Mouse (Mus musculus) myocyte (in vitro differentiated cells): ENCODE measurements around the gene Eif3i. TPM values are rescaled to one million over a fixed set of nuclear protein-coding genes. Genes with fewer than 3 reads are reported as not detected.

ENCODE experiments used
- H3K27me3 ChIP-seq: one replicate; pipeline ENCODE4 v1.6.1; 2011; ENCODE audit not compliant: control insufficient read depth, insufficient read depth, insufficient read length
- H3K36me3 ChIP-seq: one replicate; pipeline ENCODE4 v1.6.1; 2011; ENCODE audit not compliant: control insufficient read depth, insufficient read depth
- H3K4me2 ChIP-seq: one replicate; pipeline ENCODE4 v1.6.1; 2011; ENCODE audit warnings: low read depth, control low read depth
- H3K4me3 ChIP-seq: one replicate; pipeline ENCODE4 v1.5.1; 2011; ENCODE audit warnings: mild to moderate bottlenecking, control low read depth, moderate library complexity
- H3K79me2 ChIP-seq: one replicate; pipeline ENCODE4 v1.6.1; 2011; ENCODE audit not compliant: control insufficient read depth, insufficient read depth
- H3ac ChIP-seq: one replicate; pipeline ENCODE4 v1.6.1; 2011; ENCODE audit not compliant: control insufficient read depth, insufficient read length
- CEBPB ChIP-seq: IDR thresholded peaks from 2 replicates; pipeline ENCODE4 v1.6.1; 2011; ENCODE audit warnings: mild to moderate bottlenecking, moderate library complexity; ENCODE audit not compliant: poor library complexity, insufficient read depth, severe bottlenecking
- E2F4 ChIP-seq: IDR thresholded peaks from one replicate; pipeline ENCODE4 v1.6.1; 2011; ENCODE audit warnings: mild to moderate bottlenecking, control low read depth, moderate library complexity; ENCODE audit not compliant: insufficient read depth
- MAX ChIP-seq: IDR thresholded peaks from one replicate; pipeline ENCODE4 v1.6.1; 2011; ENCODE audit warnings: low read depth, mild to moderate bottlenecking, control low read depth
- MYOD1 ChIP-seq, 3 experiments: IDR thresholded peaks; one replicate each; pipeline ENCODE4 v1.6.1; 2011; ENCODE audit warnings: control low read depth in 2 of 3, low read depth in 2 of 3, mild to moderate bottlenecking in 2 of 3, moderate library complexity in 1 of 3; ENCODE audit not compliant: insufficient read length in 2 of 3, control insufficient read depth in 1 of 3
- MYOG ChIP-seq, 3 experiments: IDR thresholded peaks; one replicate each; pipeline ENCODE4 v1.6.1; 2011; ENCODE audit warnings: control low read depth in 2 of 3, low read depth in 2 of 3, mild to moderate bottlenecking in 2 of 3; ENCODE audit not compliant: insufficient read length in 2 of 3, control insufficient read depth in 1 of 3, insufficient read depth in 1 of 3
- POLR2A ChIP-seq: IDR thresholded peaks from one replicate; pipeline ENCODE4 v1.6.1; 2011; ENCODE audit warnings: low read depth, mild to moderate bottlenecking, control low read depth, moderate library complexity; ENCODE audit not compliant: insufficient read length
- POLR2AphosphoS2 ChIP-seq: IDR thresholded peaks from one replicate; pipeline ENCODE4 v1.6.1; 2011; ENCODE audit warnings: low read depth, control low read depth; ENCODE audit not compliant: insufficient read length
- REST ChIP-seq: IDR thresholded peaks from one replicate; pipeline ENCODE4 v1.6.1; 2011; ENCODE audit warnings: mild to moderate bottlenecking, control low read depth, moderate library complexity; ENCODE audit not compliant: insufficient read depth, insufficient read length
- SRF ChIP-seq: IDR thresholded peaks from one replicate; pipeline ENCODE4 v1.6.1; 2011; ENCODE audit warnings: low read depth; ENCODE audit not compliant: control insufficient read depth, insufficient read length
- TCF12 ChIP-seq: IDR thresholded peaks from one replicate; pipeline ENCODE4 v1.6.1; 2011; ENCODE audit warnings: mild to moderate bottlenecking, control low read depth; ENCODE audit not compliant: poor library complexity, insufficient read depth, severe bottlenecking
- TCF3 ChIP-seq: IDR thresholded peaks from one replicate; pipeline ENCODE4 v1.6.1; 2011; ENCODE audit warnings: low read depth, control low read depth; ENCODE audit not compliant: insufficient read length
- USF1 ChIP-seq: IDR thresholded peaks from one replicate; pipeline ENCODE4 v1.6.1; 2011; ENCODE audit warnings: low read depth, mild to moderate bottlenecking, control low read depth, moderate library complexity
- polyA plus RNA-seq: library from polyadenylated mRNA; unstranded; fragments of >200 nt; fragmentation: generic; extraction: Trizol; gene quantifications from one replicate; pipeline ENCODE4 v1.2.1, GENCODE M21; 2012; ENCODE audit warnings: missing spikeins

Eif3i gene
- polyA plus RNA-seq, 1 experiment = 358 TPM

- H3K36me3 ChIP-seq = no peaks in the 10 kb centered on the region
- H3K4me3 ChIP-seq = peak within 1 kb of the TSS; percentile 83
- peak within 1 kb of the TSS; percentile 92 for H3K4me2 ChIP-seq
- TF ChIP-seq TCF3 (no peak), MAX (no peak), USF1 (no peak), REST (peak; percentile 21), TCF12 (no peak), SRF (peak; percentile 54), MYOD1 (IDR thresholded peaks at IDR 0.05; ENCODE audit: control insufficient read depth in 1 of 3, insufficient read length in 2 of 3, low read depth in 2 of 3) (peak; percentile 50 to 85 (median 75)), POLR2A (peak; percentile 98), POLR2AphosphoS2 (peak; percentile 99)
- H3K27me3 ChIP-seq = no peaks in the 10 kb centered on the region
- peaks cover 5% of the 10 kb centered on the region for H3K79me2 ChIP-seq
- H3ac ChIP-seq = peak within 1 kb of the TSS; percentile 46
Observed at GRCm38 (mm10) chr4:129618786-129619691, 18.6 kb upstream of the Eif3i start, which contains the start of gene Iqcc. TSS of gene Iqcc (minus strand) at chr4:129619099.

- H3ac ChIP-seq = peak overlapping the region; percentile 46
- H3K79me2 ChIP-seq = peaks cover 5% of the 10 kb centered on the region
- TF ChIP-seq SRF (no peak), MYOG (IDR thresholded peaks at IDR 0.05; ENCODE audit: control insufficient read depth in 1 of 3, insufficient read depth in 1 of 3, insufficient read length in 2 of 3, low read depth in 2 of 3) (no peak), REST (no peak), TCF3 (no peak), CEBPB (no peak), POLR2A (no peak), USF1 (no peak), MAX (no peak), TCF12 (no peak), POLR2AphosphoS2 (no peak), MYOD1 (IDR thresholded peaks at IDR 0.05; ENCODE audit: control insufficient read depth in 1 of 3, insufficient read length in 2 of 3, low read depth in 2 of 3) (no peak), E2F4 (no peak)
Observed at GRCm38 (mm10) chr4:129618031-129618430, 17.6 kb upstream of the Eif3i start.

GRCm38 (mm10) chr4:129617121-129617641 lies 16.7 kb upstream of the Eif3i start:
- Histone ChIP-seq H3K4me2 (peak overlapping the region; percentile 92), H3K79me2 (peaks cover 5% of the 10 kb centered on the region), H3K4me3 (peak overlapping the region; percentile 83), H3ac (no peak overlapping the region), H3K36me3 (no peaks in the 10 kb centered on the region), H3K27me3 (no peaks in the 10 kb centered on the region)
- TF ChIP-seq POLR2A (peak; percentile 36), SRF (no peak), REST (no peak), TCF12 (no peak), USF1 (no peak), CEBPB (no peak), POLR2AphosphoS2 (peak; percentile 10), E2F4 (no peak), MYOG (IDR thresholded peaks at IDR 0.05; ENCODE audit: control insufficient read depth in 1 of 3, insufficient read depth in 1 of 3, insufficient read length in 2 of 3, low read depth in 2 of 3) (no peak)

More at GRCm38 (mm10) chr4:129618031-129618430, 17.6 kb upstream of the Eif3i start:
- Histone ChIP-seq H3K27me3 (no peaks in the 10 kb centered on the region), H3K4me3 (peak overlapping the region; percentile 83), H3K4me2 (peak overlapping the region; percentile 92), H3K36me3 (no peaks in the 10 kb centered on the region)

GRCm38 (mm10) chr4:129616631-129617030 lies 16.2 kb upstream of the Eif3i start:
- H3K36me3 ChIP-seq = no peaks in the 10 kb centered on the region

More at GRCm38 (mm10) chr4:129616631-129617030, 16.2 kb upstream of the Eif3i start:
- no peaks in the 10 kb centered on the region for H3K27me3 ChIP-seq
- TF ChIP-seq SRF = no peak
- no peak for TF ChIP-seq MYOG (IDR thresholded peaks at IDR 0.05; ENCODE audit: control insufficient read depth in 1 of 3, insufficient read depth in 1 of 3, insufficient read length in 2 of 3, low read depth in 2 of 3)
- no peak for TF ChIP-seq USF1
- no peak for TF ChIP-seq POLR2A
- TF ChIP-seq TCF3 = no peak
- no peak for TF ChIP-seq MAX
- H3K79me2 ChIP-seq = peaks cover 5% of the 10 kb centered on the region
- no peak overlapping the region for H3K4me3 ChIP-seq
- H3K4me2 ChIP-seq = no peak overlapping the region
- no peak overlapping the region for H3ac ChIP-seq
